ENCODE assay signal across 8 mouse cellular contexts in the genomic region with DNA sequence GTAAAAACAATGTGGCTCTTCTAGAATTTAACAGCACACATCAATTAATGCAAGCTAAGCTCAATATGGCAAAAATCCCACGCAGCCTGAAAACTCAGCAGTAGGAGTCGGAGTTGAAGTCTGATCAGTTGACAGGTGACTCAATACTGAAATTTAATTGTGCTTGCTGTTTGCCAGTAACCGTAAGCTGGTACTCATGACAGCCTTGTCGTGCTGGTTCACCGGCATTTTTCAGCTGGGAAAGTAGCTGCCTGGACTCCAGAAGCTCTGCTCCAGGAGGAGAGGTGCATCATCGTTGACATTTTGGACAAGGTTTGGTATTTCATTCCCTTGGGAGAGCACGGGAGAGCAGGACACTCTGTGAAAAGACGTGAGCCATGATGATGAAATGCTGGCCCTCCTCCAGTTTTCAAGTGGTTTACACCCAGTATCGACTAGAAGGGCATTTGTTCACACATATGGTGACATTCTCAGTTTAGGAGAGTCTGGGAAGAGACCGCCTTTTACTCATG.
A peak's percentile ranks its signal among the peaks of the same experiment; 100 is the strongest.
DNase-seq lines count a peak whose midpoint lies in the region; ATAC-seq and TF ChIP-seq lines count a peak whose summit lies in the region.

No protein-coding gene starts in this region.

- H3K9ac ChIP-seq in liver, postnatal 0 days (replicated peaks) = no peak overlapping the region
- no peak overlapping the region for H3K9ac ChIP-seq in stomach, embryonic 16.5 days (ENCODE audit: low read length)

- H3K36me3 ChIP-seq in liver, postnatal 0 days (replicated peaks; ENCODE audit: insufficient read depth, low read length) = no peaks in the 10 kb centered on the region
- H3K36me3 ChIP-seq in stomach, embryonic 16.5 days (ENCODE audit: control insufficient read depth, insufficient read depth, low read length) = no peaks in the 10 kb centered on the region
- H3K36me3 ChIP-seq in hindbrain, embryonic 10.5 days = no peaks in the 10 kb centered on the region

- TF ChIP-seq CTCF in liver, postnatal 0 days (IDR thresholded peaks at IDR 0.05; ENCODE audit: low read depth) = no peak

- no peaks in the 10 kb centered on the region for H3K27me3 ChIP-seq in liver, postnatal 0 days (ENCODE audit: insufficient read depth, low read length)
- no peaks in the 10 kb centered on the region for H3K27me3 ChIP-seq in stomach, embryonic 16.5 days (ENCODE audit: control insufficient read depth, insufficient read depth, low read length)
- no peaks in the 10 kb centered on the region for H3K27me3 ChIP-seq in hindbrain, embryonic 10.5 days (ENCODE audit: insufficient read depth, poor library complexity, severe bottlenecking)

- WGBS in liver, postnatal 0 days (ENCODE audit: insufficient replicate concordance) = 71% methylated on average over 10 of the region's 10 CpGs
- 49% methylated on average over 10 of the region's 10 CpGs for WGBS in stomach, embryonic 16.5 days
- 83% methylated on average over 10 of the region's 10 CpGs for WGBS in hindbrain, embryonic 10.5 days

- H3K4me1 ChIP-seq in liver, postnatal 0 days (ENCODE audit: insufficient read depth) = no peaks in the 10 kb centered on the region
- peaks cover 5% of the 10 kb centered on the region; the same call in 1 of the 2 replicates for H3K4me1 ChIP-seq in stomach, embryonic 16.5 days (ENCODE audit: control insufficient read depth, insufficient read depth, low read length)
- no peaks in the 10 kb centered on the region for H3K4me1 ChIP-seq in hindbrain, embryonic 10.5 days (replicated peaks)

- no peaks in the 10 kb centered on the region for H3K9me3 ChIP-seq in liver, postnatal 0 days (ENCODE audit: low read length)
- no peaks in the 10 kb centered on the region for H3K9me3 ChIP-seq in stomach, embryonic 16.5 days (replicated peaks; ENCODE audit: control insufficient read depth, low read length)
- no peaks in the 10 kb centered on the region for H3K9me3 ChIP-seq in hindbrain, embryonic 10.5 days

- no peak overlapping the region for H3K4me2 ChIP-seq in liver, postnatal 0 days (ENCODE audit: low read depth, low read length)
- H3K4me2 ChIP-seq in stomach, embryonic 16.5 days (ENCODE audit: low read depth, low read length) = 0 out of 2 replicates have a peak overlapping the region, but pooled peaks have one; percentile 0

- DNase-seq in cerebellum, adult 18-20 months = no peak
- peak; percentile 17 for DNase-seq in liver, postnatal 0 days
- DNase-seq in liver = no peak
- peak; percentile 79 for DNase-seq in layer of hippocampus, adult 9-11 months
- DNase-seq in spleen, adult 12 weeks (ENCODE audit: low spot score) = no peak
- DNase-seq in hindbrain, embryonic 10.5 days (ENCODE audit: low spot score) = no peak

- no peak for TF ChIP-seq EP300 in liver, postnatal 0 days (IDR thresholded peaks at IDR 0.05; ENCODE audit: low read depth)

- no peak overlapping the region for H3K4me3 ChIP-seq in liver, postnatal 0 days (ENCODE audit: low read depth, low read length)
- H3K4me3 ChIP-seq in stomach, embryonic 16.5 days (replicated peaks; ENCODE audit: low read length) = no peak overlapping the region
- no peak overlapping the region for H3K4me3 ChIP-seq in hindbrain, embryonic 10.5 days

- peak; percentile 53 for ATAC-seq in cerebellum, adult (ENCODE audit: insufficient number of reproducible peaks, low FRiP score, low TSS enrichment)
- no peak for ATAC-seq in liver, postnatal 0 days
- no peak for ATAC-seq in stomach, embryonic 16.5 days (ENCODE audit: insufficient read depth, low FRiP score)

- no peak overlapping the region for H3K27ac ChIP-seq in liver, postnatal 0 days (ENCODE audit: low read depth)
- H3K27ac ChIP-seq in stomach, embryonic 16.5 days (ENCODE audit: low read length) = peak overlapping the region; percentile 55
- no peak overlapping the region for H3K27ac ChIP-seq in hindbrain, embryonic 10.5 days

Comparison
In these comparisons a context has a peak if more than half of its experiments do, and no peak if none do; other contexts are left out.
1. DNase-seq: peak in liver, postnatal 0 days (single experiment) and layer of hippocampus, adult 9-11 months (single experiment); none in cerebellum, adult 18-20 months (0 of 2), liver (single experiment), spleen, adult 12 weeks (single experiment) and hindbrain, embryonic 10.5 days (single experiment).